Mouse (Mus musculus) neutrophil, adult 83 days (primary cell): ENCODE results near the gene Gm40460. TPM values are rescaled to one million over a fixed set of nuclear protein-coding genes. Genes with fewer than 3 reads are reported as not detected.

ENCODE experiments used
- total RNA-seq, 2 experiments: library from RNA; stranded (reverse); gene quantifications; one replicate each; pipeline ENCODE4 v1.2.4; 2023

Gene Gm40460
- total RNA-seq: not detected

GRCm38 (mm10) chr7:142240978-142241377, at the start of gene Gm40460:
Gm40460 (minus strand) TSS chr7:142241078.

GRCm38 (mm10) chr7:142274263-142274662, 33.4 kb upstream of the Gm40460 start, which contains the start of gene Gm4559:
Gm4559 (minus strand) TSS chr7:142274363.

GRCm38 (mm10) chr7:142258254-142258653, 17.4 kb upstream of the Gm40460 start, which contains the start of gene Gm2431:
Gm2431 (minus strand) TSS chr7:142258354.

GRCm38 (mm10) chr7:142229871-142230270, 11.0 kb downstream of the Gm40460 start, which contains the start of gene Krtap5-5:
Krtap5-5 (minus strand) TSS chr7:142229971.

GRCm38 (mm10) chr7:142211559-142211958, 29.3 kb downstream of the Gm40460 start, which contains the start of gene Gm7579:
Gm7579 (plus strand) TSS chr7:142211859.

GRCm38 (mm10) chr7:142201064-142201463, 39.8 kb downstream of the Gm40460 start, which contains the start of gene Krtap5-3:
Krtap5-3 (plus strand) TSS chr7:142201364.

Other genes starting within 250 kb of the Gm40460 start
- gene Mob2, start 180.0 kb downstream of the Gm40460 start, total RNA-seq: 10 to 100 TPM; 30.0 to 32.4 TPM
- 1 to 10 TPM in 1 of 2 experiments, under 1 TPM in 1; 0.82 to 1.6 TPM for gene Dusp8, start 145.2 kb downstream of the Gm40460 start, total RNA-seq
- gene Gm45618, start 120.3 kb downstream of the Gm40460 start, total RNA-seq: not detected
- gene Gm39115, start 105.0 kb downstream of the Gm40460 start, total RNA-seq: not detected
- gene Gm45337, start 96.5 kb downstream of the Gm40460 start, total RNA-seq: not detected
- not detected for gene Gm29735, start 84.0 kb downstream of the Gm40460 start, total RNA-seq
- not detected for gene Gm4553, start 75.3 kb downstream of the Gm40460 start, total RNA-seq
- not detected for gene Krtap5-2, start 65.1 kb downstream of the Gm40460 start, total RNA-seq
- not detected for gene Gm10153, start 50.7 kb downstream of the Gm40460 start, total RNA-seq
- gene Krtap5-3, start 39.7 kb downstream of the Gm40460 start, total RNA-seq: not detected
- gene Gm7579, start 29.2 kb downstream of the Gm40460 start, total RNA-seq: not detected
- gene Krtap5-5, start 11.1 kb downstream of the Gm40460 start, total RNA-seq: not detected
- not detected for gene Gm2431, start 17.3 kb upstream of the Gm40460 start, total RNA-seq
- not detected for gene Gm4559, start 33.3 kb upstream of the Gm40460 start, total RNA-seq
- not detected for gene Krtap5-1, start 56.0 kb upstream of the Gm40460 start, total RNA-seq
- gene Krtap5-4, start 62.5 kb upstream of the Gm40460 start, total RNA-seq: not detected
- 10 to 100 TPM; 19.6 to 21.5 TPM for gene Ifitm10, start 132.7 kb upstream of the Gm40460 start, total RNA-seq
- 1 to 10 TPM; 3.8 to 3.9 TPM for gene Gm49369, start 141.6 kb upstream of the Gm40460 start, total RNA-seq
- gene Ctsd, start 147.0 kb upstream of the Gm40460 start, total RNA-seq: 100 to 1,000 TPM; 780 to 782 TPM
- gene Syt8, start 193.8 kb upstream of the Gm40460 start, total RNA-seq: 10 to 100 TPM in 1 of 2 experiments, 1 to 10 TPM in 1; 5.1 to 10.5 TPM
- 1 to 10 TPM; 5.9 to 7.9 TPM for gene Tnni2, start 200.7 kb upstream of the Gm40460 start, total RNA-seq
- 1,000 to 10,000 TPM; 1,349 to 1,491 TPM for gene Lsp1, start 219.7 kb upstream of the Gm40460 start, total RNA-seq